Mouse (Mus musculus): ENCODE measurements around the gene Myt1.
A peak's percentile ranks its signal among the peaks of the same experiment; 100 is the strongest.

Gene Myt1

GRCm38 (mm10) chr2:181763006-181763830 lies at the start of gene Myt1:
TSS of gene Myt1 (plus strand) at chr2:181763332.
- no peak for DNase-seq

GRCm38 (mm10) chr2:181713749-181714148 lies 49.4 kb upstream of the Myt1 start:
- no peak for DNase-seq

- DNase-seq, result peak; percentile 71
Observed at GRCm38 (mm10) chr2:181714903-181715326, 48.2 kb upstream of the Myt1 start, which contains the start of gene Oprl1. TSS of gene Oprl1 (plus strand) at chr2:181715016.

GRCm38 (mm10) chr2:181715382-181715781 lies 47.8 kb upstream of the Myt1 start:
- no peak for DNase-seq

- DNase-seq, result no peak
Observed at GRCm38 (mm10) chr2:181716991-181717390, 46.1 kb upstream of the Myt1 start.

GRCm38 (mm10) chr2:181720061-181720460 lies 43.1 kb upstream of the Myt1 start:
- no peak for DNase-seq

- DNase-seq, result no peak
Observed at GRCm38 (mm10) chr2:181721200-181721599, 41.9 kb upstream of the Myt1 start.

GRCm38 (mm10) chr2:181722213-181722612 lies 40.9 kb upstream of the Myt1 start:
- peak; percentile 41 for DNase-seq

GRCm38 (mm10) chr2:181727659-181728262 lies 35.4 kb upstream of the Myt1 start:
- DNase-seq, result no peak

- no peak for DNase-seq
Observed at GRCm38 (mm10) chr2:181730051-181730450, 33.1 kb upstream of the Myt1 start.

- DNase-seq, result no peak
Observed at GRCm38 (mm10) chr2:181752626-181753025, 10.5 kb upstream of the Myt1 start.

- no peak for DNase-seq
Observed at GRCm38 (mm10) chr2:181758147-181758725, 4.9 kb upstream of the Myt1 start.

GRCm38 (mm10) chr2:181759041-181759440 lies 4.1 kb upstream of the Myt1 start:
- DNase-seq, result peak; percentile 44

- DNase-seq, result no peak
Observed at GRCm38 (mm10) chr2:181763886-181764527, 875 bp downstream of the Myt1 start.

- DNase-seq, result peak; percentile 51
Observed at GRCm38 (mm10) chr2:181764600-181764999, 1.5 kb downstream of the Myt1 start.

GRCm38 (mm10) chr2:181765251-181765650 lies 2.1 kb downstream of the Myt1 start:
- DNase-seq, result no peak

GRCm38 (mm10) chr2:181766672-181767557 lies 3.8 kb downstream of the Myt1 start:
- DNase-seq, result peak; percentile 40

- DNase-seq, result no peak
Observed at GRCm38 (mm10) chr2:181768451-181768850, 5.3 kb downstream of the Myt1 start.

GRCm38 (mm10) chr2:181769397-181769796 lies 6.3 kb downstream of the Myt1 start:
- no peak for DNase-seq

GRCm38 (mm10) chr2:181773203-181773602 lies 10.1 kb downstream of the Myt1 start:
- DNase-seq, result no peak

GRCm38 (mm10) chr2:181775786-181776185 lies 12.7 kb downstream of the Myt1 start:
- DNase-seq, result no peak

GRCm38 (mm10) chr2:181777715-181778114 lies 14.6 kb downstream of the Myt1 start:
- DNase-seq, result no peak
